Mouse (Mus musculus): Measurements from ENCODE around the gene Rab25. TPM values are rescaled to one million over a fixed set of nuclear protein-coding genes. Genes with fewer than 3 reads are reported as not detected.
A peak's percentile ranks its signal among the peaks of the same experiment; 100 is the strongest.
"Not testable (repeated sequence)": the region's sequence is repeated elsewhere in the genome, so short reads cannot be mapped to it uniquely, and the experiment has no call there.

Gene Rab25
- polyA plus RNA-seq (2014; fragmentation: Nextera tagmentation; extraction: Ambion mirVana) = 55.6 and 56.9 TPM in 2 replicates

DNA sequence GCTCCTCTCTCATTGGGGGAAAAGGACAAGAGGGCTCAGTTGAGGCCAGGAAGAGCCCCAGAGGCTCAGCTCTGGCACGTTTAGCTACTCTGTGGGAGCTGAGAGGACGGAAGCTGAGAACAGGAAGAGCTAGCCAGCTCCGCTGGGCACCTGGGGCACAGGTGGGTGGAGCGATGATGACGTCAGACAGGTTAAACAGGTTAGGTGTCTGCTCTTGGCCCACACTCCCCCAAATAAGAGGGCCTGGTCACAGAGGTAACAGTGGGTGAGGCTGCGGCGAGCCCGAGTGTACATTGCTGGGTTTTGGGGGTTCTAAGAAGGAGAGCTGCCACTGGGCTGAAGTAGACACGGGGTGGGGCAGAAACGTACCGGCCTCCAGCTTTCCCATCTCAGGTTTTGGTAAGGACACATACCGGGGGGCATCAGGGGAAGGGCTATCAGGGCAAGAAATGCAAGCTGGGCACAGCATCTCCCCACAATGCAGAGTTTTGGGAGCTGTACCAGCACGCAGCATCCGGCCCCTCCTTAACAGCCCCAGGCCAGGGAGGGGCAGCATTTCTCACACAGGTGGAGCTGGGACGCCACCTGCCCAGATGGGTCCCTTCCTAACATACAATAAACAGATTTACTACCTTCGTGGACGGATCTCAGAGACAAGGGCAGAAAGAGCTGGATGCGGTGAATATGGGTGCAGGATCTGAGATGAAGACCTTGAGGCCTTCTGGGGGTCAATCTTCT lies at the start of gene Rab25:
TSS of gene Rab25 (minus strand) at position 121 of the 738 bp plus-strand sequence.
- ATAC-seq (replicated peaks; ENCODE audit: low FRiP score, low TSS enrichment, low read depth) = peak; percentile 25; the same call in 1 of the 2 replicates

DNA sequence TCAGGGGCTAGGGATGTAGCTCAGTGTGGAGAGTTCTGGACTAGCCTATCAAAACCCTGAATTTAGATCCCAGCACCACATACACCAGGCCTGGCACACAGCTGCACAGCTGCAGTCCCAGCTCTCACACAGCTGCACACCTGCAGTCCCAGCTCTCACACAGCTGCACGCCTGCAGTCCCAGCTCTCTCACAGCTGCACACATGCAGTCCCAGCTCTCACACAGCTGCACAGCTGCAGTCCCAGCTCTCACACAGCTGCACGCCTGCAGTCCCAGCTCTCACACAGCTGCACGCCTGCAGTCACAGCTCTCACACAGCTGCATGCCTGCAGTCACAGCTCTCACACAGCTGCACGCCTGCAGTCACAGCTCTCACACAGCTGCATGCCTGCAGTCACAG lies 48.4 kb upstream of the Rab25 start:
- H3K9me3 ChIP-seq (ENCODE audit: control insufficient read depth, low read length); ATAC-seq (replicated peaks; ENCODE audit: low FRiP score, low TSS enrichment, low read depth); H3K36me3 ChIP-seq (ENCODE audit: control insufficient read depth, insufficient read depth, low read length); H3K4me1 ChIP-seq (replicated peaks; ENCODE audit: control insufficient read depth, insufficient read depth, low read length); H3K27ac ChIP-seq (ENCODE audit: low read depth); DNase-seq (ENCODE audit: low spot score); H3K4me2 ChIP-seq (ENCODE audit: low read length); H3K4me3 ChIP-seq (ENCODE audit: low read depth, low read length); H3K9ac ChIP-seq (ENCODE audit: low read length); H3K27me3 ChIP-seq (replicated peaks; ENCODE audit: control insufficient read depth, insufficient read depth, low read length): not testable (repeated sequence)
- 80% methylated on average over 4 of the region's 4 CpGs for WGBS

More for the DNA sequence above, at the start of gene Rab25:
- Histone ChIP-seq H3K9me3 (ENCODE audit: control insufficient read depth, low read length) (no peaks in the 10 kb centered on the region), H3K4me3 (ENCODE audit: low read depth, low read length) (peak within 1 kb of the TSS; percentile 24), H3K9ac (ENCODE audit: low read length) (no peak within 1 kb of the TSS), H3K36me3 (ENCODE audit: control insufficient read depth, insufficient read depth, low read length) (no peaks in the 10 kb centered on the region), H3K27me3 (replicated peaks; ENCODE audit: control insufficient read depth, insufficient read depth, low read length) (no peaks in the 10 kb centered on the region), H3K4me1 (replicated peaks; ENCODE audit: control insufficient read depth, insufficient read depth, low read length) (peaks cover 13% of the 10 kb centered on the region), H3K27ac (ENCODE audit: low read depth) (peak within 1 kb of the TSS; percentile 4; the same call in 1 of the 2 replicates), H3K4me2 (ENCODE audit: low read length) (peak within 1 kb of the TSS; percentile 36)
- peak; percentile 77 for DNase-seq (ENCODE audit: low spot score)
- 38% methylated on average over 18 of the region's 18 CpGs for WGBS

DNA sequence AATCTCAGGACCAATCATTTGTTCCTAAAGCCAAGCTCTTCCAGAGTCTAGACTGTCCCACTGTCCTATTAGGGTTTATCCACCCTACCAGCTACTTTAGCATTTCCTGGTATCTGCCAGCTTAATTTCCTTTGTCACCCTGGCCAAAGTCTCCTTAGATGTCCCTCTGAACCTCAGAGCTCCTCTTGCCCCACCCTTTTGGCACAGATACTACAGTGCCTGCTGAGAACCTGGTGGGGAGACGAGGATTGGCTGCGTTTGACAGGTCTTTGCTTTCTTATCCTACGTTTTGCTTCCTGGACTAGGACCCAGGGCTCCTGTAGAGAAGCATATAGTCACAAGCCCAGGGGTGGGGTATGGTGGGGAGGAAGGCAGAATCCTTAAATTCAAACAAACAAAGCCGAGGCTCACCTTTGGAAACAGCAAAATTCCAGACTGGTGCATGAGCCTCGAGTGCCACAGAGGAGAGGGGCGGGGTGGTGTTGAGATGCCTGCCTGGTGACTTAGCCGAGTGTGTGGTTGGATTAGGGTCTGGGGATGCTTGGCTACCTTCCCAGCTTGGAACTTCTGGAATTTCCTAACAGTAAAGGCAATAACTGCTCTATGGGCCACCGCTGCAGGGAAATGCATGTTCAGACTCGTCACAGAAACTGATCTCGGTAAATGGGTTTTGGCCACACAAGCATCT lies 45.9 kb upstream of the Rab25 start:
- no peak for DNase-seq (ENCODE audit: low spot score)
- Histone ChIP-seq H3K27me3 (replicated peaks; ENCODE audit: control insufficient read depth, insufficient read depth, low read length) (no peaks in the 10 kb centered on the region), H3K4me3 (ENCODE audit: low read depth, low read length) (no peak overlapping the region), H3K36me3 (ENCODE audit: control insufficient read depth, insufficient read depth, low read length) (no peaks in the 10 kb centered on the region), H3K27ac (ENCODE audit: low read depth) (no peak overlapping the region), H3K4me2 (ENCODE audit: low read length) (no peak overlapping the region), H3K9ac (ENCODE audit: low read length) (no peak overlapping the region), H3K4me1 (replicated peaks; ENCODE audit: control insufficient read depth, insufficient read depth, low read length) (peaks cover 9% of the 10 kb centered on the region; the same call in 1 of the 2 replicates), H3K9me3 (ENCODE audit: control insufficient read depth, low read length) (no peaks in the 10 kb centered on the region)
- ATAC-seq (replicated peaks; ENCODE audit: low FRiP score, low TSS enrichment, low read depth) = 0 out of 2 replicates have a peak, but pooled peaks have one; percentile 34
- WGBS = 35% methylated on average over 10 of the region's 10 CpGs

DNA sequence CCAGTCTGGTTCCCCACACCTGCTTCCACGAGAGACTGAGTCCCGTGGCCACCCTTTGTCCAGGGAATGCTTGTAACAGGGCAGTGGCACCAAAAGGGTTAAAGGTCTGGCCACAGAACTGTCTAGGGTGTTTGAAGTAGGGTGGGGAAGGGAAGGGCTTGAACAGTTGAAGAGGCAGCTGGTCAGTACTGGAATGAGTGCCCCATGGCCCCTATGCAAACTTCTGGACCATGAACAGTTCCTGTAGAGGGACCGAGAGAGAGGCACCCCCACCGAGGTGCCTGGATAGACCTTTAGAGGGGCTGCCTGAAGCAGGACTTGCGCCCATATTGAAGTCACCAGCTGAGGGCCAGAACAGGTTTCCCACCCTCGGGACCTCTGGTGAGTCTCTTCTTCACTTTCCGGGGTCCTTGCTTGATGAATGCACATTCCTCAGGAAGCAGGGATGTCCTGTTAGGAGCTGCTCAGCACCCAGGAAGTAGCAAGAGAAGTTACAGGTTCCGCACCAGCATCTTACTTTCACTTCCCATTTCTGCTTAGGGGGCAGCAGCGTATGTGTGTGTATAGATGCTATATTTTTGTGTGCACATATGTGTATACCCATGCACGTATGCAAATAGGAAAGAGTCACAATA lies 45.0 kb upstream of the Rab25 start:
- 72% methylated on average over 10 of the region's 10 CpGs for WGBS
- no peak overlapping the region for H3K4me2 ChIP-seq (ENCODE audit: low read length)
- H3K36me3 ChIP-seq (ENCODE audit: control insufficient read depth, insufficient read depth, low read length) = peaks cover 8% of the 10 kb centered on the region
- H3K27ac ChIP-seq (ENCODE audit: low read depth) = no peak overlapping the region
- H3K4me1 ChIP-seq (replicated peaks; ENCODE audit: control insufficient read depth, insufficient read depth, low read length) = peaks cover 9% of the 10 kb centered on the region; the same call in 1 of the 2 replicates
- DNase-seq (ENCODE audit: low spot score) (no peak), ATAC-seq (replicated peaks; ENCODE audit: low FRiP score, low TSS enrichment, low read depth) (no peak)
- no peaks in the 10 kb centered on the region for H3K9me3 ChIP-seq (ENCODE audit: control insufficient read depth, low read length)
- H3K4me3 ChIP-seq (ENCODE audit: low read depth, low read length) = no peak overlapping the region
- H3K9ac ChIP-seq (ENCODE audit: low read length) = no peak overlapping the region
- H3K27me3 ChIP-seq (replicated peaks; ENCODE audit: control insufficient read depth, insufficient read depth, low read length) = no peaks in the 10 kb centered on the region

DNA sequence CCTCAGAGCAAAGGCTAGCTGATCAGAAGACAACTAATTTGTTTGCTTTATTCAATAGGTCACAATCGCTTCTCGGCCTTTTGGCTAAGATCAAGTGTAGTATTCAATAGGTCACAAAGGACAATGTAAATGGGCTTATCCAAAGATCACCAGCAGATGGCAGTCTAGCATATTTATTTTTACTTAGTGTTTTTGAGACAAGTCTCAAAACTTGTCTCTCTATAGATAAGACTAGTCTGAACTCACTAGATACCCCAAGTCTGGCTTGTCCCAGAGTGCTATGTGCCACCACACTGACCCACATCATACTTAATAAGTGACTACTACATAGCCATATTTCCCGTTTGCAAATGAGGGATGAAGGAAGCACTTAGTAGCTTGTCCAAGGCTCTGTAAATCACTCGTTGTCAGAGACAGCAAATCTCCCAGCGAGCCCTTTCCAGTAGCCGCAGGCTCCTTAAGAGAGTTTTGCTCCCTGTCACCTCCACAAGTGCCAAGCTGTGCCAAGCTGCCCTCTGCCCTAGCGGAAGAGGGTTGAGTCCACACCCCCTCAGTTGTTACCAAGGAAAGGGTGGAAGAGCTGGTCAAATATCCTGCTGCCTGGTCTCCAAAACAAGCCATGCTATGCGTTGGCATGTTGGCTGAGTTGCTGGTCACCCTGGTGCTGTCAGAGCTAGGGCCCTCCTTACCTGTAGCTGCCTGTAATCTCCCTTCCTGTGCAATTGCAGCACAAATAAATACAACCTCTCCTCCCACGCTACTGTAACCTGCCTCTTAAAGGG lies 44.0 kb upstream of the Rab25 start:
- H3K36me3 ChIP-seq (ENCODE audit: control insufficient read depth, insufficient read depth, low read length) = peaks cover 18% of the 10 kb centered on the region
- WGBS = 31% methylated on average over 9 of the region's 9 CpGs
- no peak overlapping the region for H3K9ac ChIP-seq (ENCODE audit: low read length)
- no peaks in the 10 kb centered on the region for H3K9me3 ChIP-seq (ENCODE audit: control insufficient read depth, low read length)
- no peak overlapping the region for H3K4me2 ChIP-seq (ENCODE audit: low read length)
- ATAC-seq (replicated peaks; ENCODE audit: low FRiP score, low TSS enrichment, low read depth) (no peak), DNase-seq (ENCODE audit: low spot score) (peak; percentile 66)
- no peak overlapping the region for H3K4me3 ChIP-seq (ENCODE audit: low read depth, low read length)
- H3K27ac ChIP-seq (ENCODE audit: low read depth) = no peak overlapping the region
- no peaks in the 10 kb centered on the region for H3K27me3 ChIP-seq (replicated peaks; ENCODE audit: control insufficient read depth, insufficient read depth, low read length)
- H3K4me1 ChIP-seq (replicated peaks; ENCODE audit: control insufficient read depth, insufficient read depth, low read length) = peaks cover 9% of the 10 kb centered on the region; the same call in 1 of the 2 replicates

DNA sequence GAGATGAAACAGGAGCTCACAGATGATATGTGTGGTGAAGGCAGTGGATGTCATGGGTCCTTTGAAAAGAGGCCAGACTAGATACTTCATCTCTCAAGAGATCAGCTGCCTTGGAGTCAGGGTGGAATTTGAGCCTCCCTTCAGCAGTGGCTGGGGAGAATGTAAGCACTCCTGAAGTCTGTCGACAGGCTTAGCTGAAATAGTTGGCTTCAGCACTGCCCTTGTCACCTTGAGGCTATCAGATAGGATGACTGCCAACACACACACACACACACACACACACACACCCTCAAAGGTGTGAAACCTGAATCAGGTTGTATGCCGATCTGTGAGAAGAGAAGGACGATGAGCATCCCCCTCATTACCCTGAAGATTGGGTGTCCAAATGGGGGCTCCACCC lies 42.9 kb upstream of the Rab25 start:
- Histone ChIP-seq H3K27me3 (replicated peaks; ENCODE audit: control insufficient read depth, insufficient read depth, low read length) (no peaks in the 10 kb centered on the region), H3K27ac (ENCODE audit: low read depth) (no peak overlapping the region), H3K4me3 (ENCODE audit: low read depth, low read length) (no peak overlapping the region), H3K4me2 (ENCODE audit: low read length) (no peak overlapping the region), H3K9me3 (ENCODE audit: control insufficient read depth, low read length) (no peaks in the 10 kb centered on the region), H3K4me1 (replicated peaks; ENCODE audit: control insufficient read depth, insufficient read depth, low read length) (peaks cover 9% of the 10 kb centered on the region; the same call in 1 of the 2 replicates), H3K9ac (ENCODE audit: low read length) (no peak overlapping the region), H3K36me3 (ENCODE audit: control insufficient read depth, insufficient read depth, low read length) (peaks cover 28% of the 10 kb centered on the region)
- 56% methylated on average over 3 of the region's 3 CpGs for WGBS
- DNase-seq (ENCODE audit: low spot score) (no peak), ATAC-seq (replicated peaks; ENCODE audit: low FRiP score, low TSS enrichment, low read depth) (no peak)

DNA sequence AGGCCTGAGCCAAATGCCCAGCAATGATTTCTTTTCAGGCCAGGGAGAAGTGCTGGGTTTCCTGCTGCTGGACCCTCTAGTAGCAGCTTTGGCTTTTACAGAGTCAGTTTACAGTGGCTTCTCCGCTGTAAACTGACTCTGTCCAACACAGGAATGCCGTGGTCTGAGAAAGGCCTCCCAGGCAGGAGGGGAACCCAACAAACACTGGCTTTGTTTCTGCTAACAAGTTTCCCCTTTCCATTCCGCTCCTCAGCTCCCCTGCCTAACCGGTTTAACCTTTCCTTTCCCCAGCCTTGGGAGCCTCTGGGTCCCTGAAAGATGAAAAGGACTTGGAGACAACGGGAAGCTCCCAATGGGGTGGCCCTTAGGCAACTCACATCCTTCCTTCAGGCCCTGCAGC lies 42.1 kb upstream of the Rab25 start:
- Histone ChIP-seq H3K27ac (ENCODE audit: low read depth) (no peak overlapping the region), H3K27me3 (replicated peaks; ENCODE audit: control insufficient read depth, insufficient read depth, low read length) (no peaks in the 10 kb centered on the region), H3K36me3 (ENCODE audit: control insufficient read depth, insufficient read depth, low read length) (peaks cover 35% of the 10 kb centered on the region), H3K9me3 (ENCODE audit: control insufficient read depth, low read length) (no peaks in the 10 kb centered on the region), H3K4me3 (ENCODE audit: low read depth, low read length) (no peak overlapping the region), H3K9ac (ENCODE audit: low read length) (no peak overlapping the region), H3K4me2 (ENCODE audit: low read length) (no peak overlapping the region), H3K4me1 (replicated peaks; ENCODE audit: control insufficient read depth, insufficient read depth, low read length) (peaks cover 9% of the 10 kb centered on the region; the same call in 1 of the 2 replicates)
- 29% methylated on average over 5 of the region's 5 CpGs for WGBS
- DNase-seq (ENCODE audit: low spot score) (no peak), ATAC-seq (replicated peaks; ENCODE audit: low FRiP score, low TSS enrichment, low read depth) (no peak)

DNA sequence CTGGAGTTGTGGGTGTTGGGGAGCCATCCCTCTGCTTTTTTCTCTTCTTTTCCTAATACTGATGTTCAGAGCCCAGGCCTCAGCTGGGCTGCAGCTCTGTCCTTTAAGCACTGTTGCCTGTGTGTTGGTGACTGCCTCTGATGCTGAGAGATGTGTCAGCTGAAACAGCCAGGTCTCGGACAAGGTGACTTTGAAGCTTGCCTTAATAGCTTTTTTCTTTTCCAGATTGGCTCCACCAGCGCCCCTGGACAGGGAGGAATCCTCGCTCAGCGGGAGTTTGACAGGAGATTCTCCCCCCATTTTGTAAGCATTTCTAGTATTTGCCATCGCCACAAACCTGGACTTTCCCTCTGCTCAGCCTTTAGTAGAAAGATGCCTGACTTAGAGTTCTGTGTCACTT lies 38.5 kb upstream of the Rab25 start:
- peaks cover 4% of the 10 kb centered on the region; the same call in 1 of the 2 replicates for H3K4me1 ChIP-seq (replicated peaks; ENCODE audit: control insufficient read depth, insufficient read depth, low read length)
- H3K27me3 ChIP-seq (replicated peaks; ENCODE audit: control insufficient read depth, insufficient read depth, low read length) = no peaks in the 10 kb centered on the region
- H3K4me3 ChIP-seq (ENCODE audit: low read depth, low read length) = no peak overlapping the region
- 95% methylated on average over 5 of the region's 5 CpGs for WGBS
- no peak overlapping the region for H3K27ac ChIP-seq (ENCODE audit: low read depth)
- H3K4me2 ChIP-seq (ENCODE audit: low read length) = no peak overlapping the region
- H3K9ac ChIP-seq (ENCODE audit: low read length) = no peak overlapping the region
- no peak for DNase-seq (ENCODE audit: low spot score)
- peaks cover 51% of the 10 kb centered on the region for H3K36me3 ChIP-seq (ENCODE audit: control insufficient read depth, insufficient read depth, low read length)
- ATAC-seq (replicated peaks; ENCODE audit: low FRiP score, low TSS enrichment, low read depth) = no peak
- no peaks in the 10 kb centered on the region for H3K9me3 ChIP-seq (ENCODE audit: control insufficient read depth, low read length)
